ENCODE assay signal across 27 mouse cellular contexts in the genomic region with DNA sequence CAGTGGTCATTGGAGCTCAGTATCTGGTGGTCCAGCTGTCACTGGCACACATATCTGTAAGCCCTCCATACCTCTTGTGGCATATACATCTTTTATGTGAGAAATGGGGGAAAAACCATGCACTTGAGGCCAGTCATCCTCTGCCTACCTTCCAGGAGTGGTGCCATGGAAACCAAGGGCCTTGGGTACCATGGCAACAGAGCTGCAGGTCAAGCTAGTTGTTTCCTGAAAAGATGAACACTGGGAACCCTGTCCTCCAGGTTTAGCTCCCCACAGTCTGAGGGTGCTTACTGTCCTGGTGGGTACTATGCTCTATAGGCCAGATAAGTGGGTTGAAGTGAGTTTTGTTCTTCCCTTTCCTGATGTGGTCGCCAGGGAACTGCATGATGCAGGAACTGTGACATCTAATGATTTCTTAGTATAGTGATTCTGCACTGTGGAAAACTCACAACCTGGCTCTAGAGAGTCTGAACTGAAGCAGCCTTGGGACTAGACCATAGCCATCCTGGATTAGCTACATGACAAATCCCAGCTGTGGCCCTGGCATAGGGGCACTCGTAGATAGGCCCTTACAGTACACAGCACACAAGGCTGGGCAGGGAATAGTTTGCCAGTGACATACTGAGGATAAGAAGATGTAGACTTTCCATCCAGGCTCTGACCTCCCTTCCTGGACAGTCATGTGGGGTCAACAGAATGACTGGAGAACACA.
DNase-seq lines count a peak whose midpoint lies in the region; ATAC-seq and TF ChIP-seq lines count a peak whose summit lies in the region.
"Had no signal": no experiment of that assay in that cellular context is flagged by ENCODE, and none has a peak within 500 bp of the region (broad histone marks: within the 10 kb centered on the region; RNA-seq: fewer than 3 reads in every experiment).

No protein-coding gene starts in this region.

- H3K36me3 ChIP-seq in forebrain, embryonic 12.5 days (replicated peaks), result no peaks in the 10 kb centered on the region
- no peaks in the 10 kb centered on the region for H3K36me3 ChIP-seq in forebrain, embryonic 10.5 days (replicated peaks)
- no peaks in the 10 kb centered on the region for H3K36me3 ChIP-seq in midbrain, embryonic 13.5 days
- no peaks in the 10 kb centered on the region for H3K36me3 ChIP-seq in midbrain, embryonic 11.5 days (ENCODE audit: control insufficient read depth, insufficient read depth, low read length)
- H3K36me3 ChIP-seq in limb, embryonic 10.5 days, result no peaks in the 10 kb centered on the region
- H3K36me3 ChIP-seq in heart, adult 2 months (ENCODE audit: control insufficient read depth, insufficient read depth, low read length), result no peaks in the 10 kb centered on the region
- H3K36me3 ChIP-seq: embryonic facial prominence, embryonic 12.5 days; liver, embryonic 12.5 days had no signal

- DNase-seq in forebrain, embryonic 10.5 days (ENCODE audit: extremely low spot score, low spot score), result no peak
- DNase-seq in midbrain, embryonic 11.5 days (ENCODE audit: low spot score, missing footprints), result no peak
- DNase-seq in limb, embryonic 10.5 days (ENCODE audit: low spot score), result peak; percentile 16
- DNase-seq in heart, adult 2 months, result no peak
- DNase-seq: cerebellum, adult 11-12 months; cerebellum, adult 9-11 months; embryo, embryonic 11 days; gastrocnemius, postnatal 25 days; heart, adult 11 months; heart, postnatal 36 days; kidney, adult 18-20 months; kidney, postnatal 36 days; liver, postnatal 0 days; lung, postnatal 36 days; thymus, adult 2 months; thymus, postnatal 4 days had no signal

- H3K27ac ChIP-seq in forebrain, embryonic 12.5 days, result no peak overlapping the region
- H3K27ac ChIP-seq in forebrain, embryonic 10.5 days, result no peak overlapping the region
- H3K27ac ChIP-seq in midbrain, embryonic 13.5 days, result no peak overlapping the region
- no peak overlapping the region for H3K27ac ChIP-seq in midbrain, embryonic 11.5 days (ENCODE audit: low read depth, low read length)
- no peak overlapping the region for H3K27ac ChIP-seq in limb, embryonic 10.5 days
- no peak overlapping the region for H3K27ac ChIP-seq in heart, adult 2 months
- H3K27ac ChIP-seq: embryonic facial prominence, embryonic 12.5 days; hindbrain, embryonic 14.5 days; layer of hippocampus, adult 2 months; liver, embryonic 12.5 days had no signal

- TF ChIP-seq CTCF in heart, adult 2 months (IDR thresholded peaks at IDR 0.05), result no peak

- intact Hi-C loops in heart, adult 2 months (cut with DNase I), result no loop called here

- ATAC-seq in forebrain, embryonic 12.5 days (ENCODE audit: low FRiP score), result peak; percentile 30; the same call in 1 of the 2 replicates
- ATAC-seq in midbrain, embryonic 13.5 days, result peak; percentile 55; the same call in 1 of the 2 replicates
- no peak for ATAC-seq in midbrain, embryonic 11.5 days (ENCODE audit: low FRiP score)
- no peak for ATAC-seq in cerebellum, adult (ENCODE audit: insufficient number of reproducible peaks, low FRiP score, low TSS enrichment)
- ATAC-seq: activated CD4-positive, CD25-positive, alpha-beta regulatory T cell, adult 4 months; CD4-positive, CD25-positive, alpha-beta regulatory T cell, adult 4 months; liver, embryonic 12.5 days; liver, postnatal 0 days had no signal

- H3K27me3 ChIP-seq in forebrain, embryonic 12.5 days, result no peaks in the 10 kb centered on the region
- no peaks in the 10 kb centered on the region for H3K27me3 ChIP-seq in forebrain, embryonic 10.5 days (ENCODE audit: poor library complexity, severe bottlenecking)
- no peaks in the 10 kb centered on the region for H3K27me3 ChIP-seq in midbrain, embryonic 13.5 days
- no peaks in the 10 kb centered on the region for H3K27me3 ChIP-seq in midbrain, embryonic 11.5 days (ENCODE audit: control insufficient read depth, insufficient read depth, low read length)
- H3K27me3 ChIP-seq in limb, embryonic 10.5 days (ENCODE audit: low read depth, poor library complexity, severe bottlenecking), result no peaks in the 10 kb centered on the region
- no peaks in the 10 kb centered on the region for H3K27me3 ChIP-seq in heart, adult 2 months (ENCODE audit: control insufficient read depth, insufficient read depth, low read length)
- H3K27me3 ChIP-seq: embryonic facial prominence, embryonic 12.5 days; liver, embryonic 12.5 days; megakaryocyte, embryonic 14.5 days had no signal

- TF ChIP-seq EP300 in heart, adult 2 months (IDR thresholded peaks at IDR 0.05; ENCODE audit: insufficient read depth, low read depth, low read length), result no peak

- WGBS in forebrain, embryonic 12.5 days, result 77% methylated on average over 2 of the region's 2 CpGs
- 92% methylated on average over 2 of the region's 2 CpGs for WGBS in forebrain, embryonic 10.5 days
- WGBS in midbrain, embryonic 13.5 days, result 83% methylated on average over 2 of the region's 2 CpGs
- WGBS in midbrain, embryonic 11.5 days, result 79% methylated on average over 2 of the region's 2 CpGs
- 98% methylated on average over 2 of the region's 2 CpGs for WGBS in limb, embryonic 10.5 days
- 73% methylated on average over 2 of the region's 2 CpGs for WGBS in heart, adult 2 months

- H3K79me2 ChIP-seq in heart, adult 2 months (replicated peaks; ENCODE audit: control insufficient read depth, insufficient read depth, low read length), result no peaks in the 10 kb centered on the region

- H3K4me1 ChIP-seq in forebrain, embryonic 12.5 days, result peaks cover 7% of the 10 kb centered on the region; the same call in 1 of the 2 replicates
- H3K4me1 ChIP-seq in forebrain, embryonic 10.5 days, result peaks cover 6% of the 10 kb centered on the region; the same call in 1 of the 2 replicates
- H3K4me1 ChIP-seq in midbrain, embryonic 13.5 days (replicated peaks), result no peaks in the 10 kb centered on the region
- H3K4me1 ChIP-seq in midbrain, embryonic 11.5 days (ENCODE audit: control insufficient read depth, insufficient read depth, low read length), result no peaks in the 10 kb centered on the region
- no peaks in the 10 kb centered on the region for H3K4me1 ChIP-seq in limb, embryonic 10.5 days
- no peaks in the 10 kb centered on the region for H3K4me1 ChIP-seq in heart, adult 2 months (ENCODE audit: control insufficient read depth, insufficient read depth, low read length)
- H3K4me1 ChIP-seq: embryonic facial prominence, embryonic 12.5 days; liver, embryonic 12.5 days; megakaryocyte, embryonic 14.5 days had no signal

- no peak overlapping the region for H3K4me3 ChIP-seq in forebrain, embryonic 12.5 days (replicated peaks)
- H3K4me3 ChIP-seq in forebrain, embryonic 10.5 days, result no peak overlapping the region
- H3K4me3 ChIP-seq in midbrain, embryonic 13.5 days (replicated peaks), result no peak overlapping the region
- H3K4me3 ChIP-seq in midbrain, embryonic 11.5 days (ENCODE audit: low read depth, low read length), result no peak overlapping the region
- H3K4me3 ChIP-seq in limb, embryonic 10.5 days, result no peak overlapping the region
- no peak overlapping the region for H3K4me3 ChIP-seq in heart, adult 2 months
- H3K4me3 ChIP-seq: embryonic facial prominence, embryonic 12.5 days; layer of hippocampus, adult 2 months; liver, embryonic 12.5 days; megakaryocyte, embryonic 14.5 days had no signal

- no peak overlapping the region for H3K4me2 ChIP-seq in forebrain, embryonic 12.5 days
- no peak overlapping the region for H3K4me2 ChIP-seq in midbrain, embryonic 13.5 days (replicated peaks)
- no peak overlapping the region for H3K4me2 ChIP-seq in midbrain, embryonic 11.5 days
- H3K4me2 ChIP-seq: embryonic facial prominence, embryonic 12.5 days; heart, embryonic 11.5 days; hindbrain, embryonic 14.5 days; liver, embryonic 12.5 days had no signal

- H3K9ac ChIP-seq in forebrain, embryonic 12.5 days, result no peak overlapping the region
- H3K9ac ChIP-seq in midbrain, embryonic 13.5 days (replicated peaks), result no peak overlapping the region
- no peak overlapping the region for H3K9ac ChIP-seq in midbrain, embryonic 11.5 days (ENCODE audit: low read length)
- H3K9ac ChIP-seq in heart, adult 2 months (ENCODE audit: low read depth, low read length), result no peak overlapping the region
- H3K9ac ChIP-seq: embryonic facial prominence, embryonic 12.5 days; hindbrain, embryonic 14.5 days; liver, embryonic 12.5 days; liver, postnatal 0 days had no signal

- H3K9me3 ChIP-seq in forebrain, embryonic 12.5 days, result no peaks in the 10 kb centered on the region
- no peaks in the 10 kb centered on the region for H3K9me3 ChIP-seq in forebrain, embryonic 10.5 days
- no peaks in the 10 kb centered on the region for H3K9me3 ChIP-seq in midbrain, embryonic 13.5 days
- H3K9me3 ChIP-seq in midbrain, embryonic 11.5 days (ENCODE audit: control insufficient read depth, low read length), result no peaks in the 10 kb centered on the region
- H3K9me3 ChIP-seq in limb, embryonic 10.5 days (replicated peaks), result no peaks in the 10 kb centered on the region
- H3K9me3 ChIP-seq: embryonic facial prominence, embryonic 12.5 days; liver, embryonic 12.5 days had no signal

- TF ChIP-seq POLR2A in heart, adult 2 months (IDR thresholded peaks at IDR 0.05; ENCODE audit: insufficient read depth, low read depth, low read length), result no peak

Comparison
In these comparisons a context has a peak if more than half of its experiments do, and no peak if none do; other contexts are left out.
1. ATAC-seq: peak in forebrain, embryonic 12.5 days (single experiment) and midbrain, embryonic 13.5 days (single experiment); none in midbrain, embryonic 11.5 days (single experiment) and cerebellum, adult (single experiment).